Mouse (Mus musculus) heart, postnatal 0 days (tissue): Measurements from ENCODE around the gene Psmd9.

Experiments
- CTCF ChIP-seq: IDR thresholded peaks from 2 replicates; pipeline ENCODE4 v1.5.1; 2016; ENCODE audit warnings: antibody characterized with exemption, control low read depth, low read depth
- EP300 ChIP-seq: IDR thresholded peaks from 2 replicates; pipeline ENCODE4 v1.6.1; 2016; ENCODE audit warnings: antibody characterized with exemption, low read depth

DNA sequence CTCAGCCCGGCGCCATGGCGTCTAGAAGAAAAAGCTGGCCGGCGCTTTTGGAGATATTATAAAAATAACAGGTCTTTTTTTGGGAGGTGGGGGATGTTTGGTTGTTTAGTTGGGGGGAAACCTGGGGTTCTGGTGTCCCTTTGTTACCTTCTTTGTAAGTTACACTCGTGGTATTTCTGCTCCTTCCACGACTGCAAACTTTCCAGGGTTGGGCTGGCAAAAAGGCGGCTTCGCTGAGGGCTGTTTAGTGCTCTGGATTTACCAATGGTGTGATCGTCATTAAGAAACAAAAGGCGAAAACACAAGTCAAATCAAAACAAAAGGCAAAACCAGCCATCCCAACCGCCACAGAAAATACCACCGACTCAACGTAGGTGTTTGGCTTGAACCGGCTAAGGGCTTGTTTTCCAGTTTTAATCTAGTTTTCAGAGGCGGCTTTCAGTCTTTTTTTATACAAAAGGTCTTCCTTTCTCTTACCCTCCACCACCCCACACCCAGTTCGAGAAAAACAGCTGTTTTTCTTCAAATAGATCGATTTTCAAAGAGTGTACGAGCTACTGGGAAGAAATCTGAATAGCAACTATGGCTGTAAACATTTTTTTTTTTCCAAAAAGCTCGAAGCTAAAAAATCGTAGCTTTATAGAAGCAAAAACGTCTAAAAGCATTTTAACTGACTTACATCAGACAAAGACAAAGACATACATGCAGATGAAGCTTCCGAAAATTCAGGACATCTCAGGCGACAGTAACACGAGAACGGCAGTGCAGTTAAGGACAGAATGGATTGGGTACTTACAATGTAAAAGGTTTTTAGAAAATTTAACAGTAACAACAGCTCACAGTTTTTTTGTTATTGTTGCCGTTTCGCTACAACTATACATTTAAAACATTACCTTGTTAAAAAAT, 29.2 kb upstream of the Psmd9 start:
- TF ChIP-seq EP300: 0 out of 2 replicates have a peak, but pooled peaks have one; percentile 51
- no peak for TF ChIP-seq CTCF
